Mouse (Mus musculus) bone marrow macrophage, adult 2 months (primary cell): ENCODE measurements around the gene Fgfr2.
"Not testable (repeated sequence)": the region's sequence is repeated elsewhere in the genome, so short reads cannot be mapped to it uniquely, and the experiment has no call there.

Source experiments
- CTCF ChIP-seq: IDR thresholded peaks from 2 replicates; pipeline ENCODE4 v1.5.1; 2012; ENCODE audit warnings: low read depth, mild to moderate bottlenecking, low read length, moderate library complexity
- POLR2A ChIP-seq: IDR thresholded peaks from 2 replicates; pipeline ENCODE4 v1.6.1; 2012; ENCODE audit warnings: mild to moderate bottlenecking, low read depth, low read length, borderline replicate concordance

DNA sequence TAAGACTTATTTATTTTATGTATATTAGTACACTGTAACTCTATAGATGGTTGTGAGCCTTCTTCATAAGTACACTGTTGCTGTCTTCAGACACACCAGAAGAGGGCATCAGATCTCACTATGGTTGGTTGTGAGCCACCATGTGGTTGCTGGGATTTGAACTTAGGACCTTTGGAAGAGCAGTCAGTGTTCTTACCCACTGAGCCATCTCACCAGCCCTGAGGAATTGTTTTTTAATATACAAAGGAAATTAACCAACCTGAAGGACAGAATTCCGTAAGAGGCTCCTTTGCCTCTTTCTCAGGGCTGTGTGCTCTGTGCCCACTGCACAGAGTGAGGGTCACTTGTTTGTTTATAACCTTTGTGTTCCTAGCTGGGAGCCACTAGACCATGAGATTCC, 2455.1 kb downstream of the Fgfr2 start:
- not testable (repeated sequence) for TF ChIP-seq CTCF, POLR2A
